Mouse (Mus musculus) ovary, adult 18-20 months (tissue): Measurements from ENCODE around the gene Sema4a.

Source experiments
- DNase-seq: peaks from one replicate; pipeline ENCODE4 v3.0.0; 2022; ENCODE audit warnings: low spot score, mixed read lengths

Gene Sema4a

DNA sequence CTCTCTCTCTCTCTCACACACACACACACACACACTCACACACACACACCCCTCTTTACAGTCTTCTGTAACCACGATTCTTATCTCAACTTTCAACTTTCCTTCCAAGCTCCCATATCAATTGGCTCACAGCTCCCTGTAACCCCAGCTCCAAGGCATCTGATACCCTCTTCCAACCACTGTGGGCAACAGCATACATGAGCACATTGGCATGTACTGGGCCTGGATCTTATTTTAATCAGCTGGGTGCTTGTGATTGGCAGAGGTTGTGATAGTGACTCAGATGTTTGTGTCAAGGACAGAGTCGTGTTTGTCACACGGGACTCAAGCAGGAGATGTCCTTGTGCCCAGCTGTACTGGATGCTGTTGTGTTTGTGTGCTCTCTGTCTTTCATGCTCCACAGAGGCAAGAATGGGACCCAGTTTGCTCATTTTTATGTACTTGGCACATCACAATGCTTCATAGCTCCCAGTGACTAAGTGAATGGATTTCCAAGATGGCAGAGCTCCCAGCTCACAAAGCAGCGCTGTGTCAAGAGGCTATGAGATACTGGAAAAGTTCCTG is 33.6 kb downstream of the Sema4a start:
- no peak for DNase-seq

DNA sequence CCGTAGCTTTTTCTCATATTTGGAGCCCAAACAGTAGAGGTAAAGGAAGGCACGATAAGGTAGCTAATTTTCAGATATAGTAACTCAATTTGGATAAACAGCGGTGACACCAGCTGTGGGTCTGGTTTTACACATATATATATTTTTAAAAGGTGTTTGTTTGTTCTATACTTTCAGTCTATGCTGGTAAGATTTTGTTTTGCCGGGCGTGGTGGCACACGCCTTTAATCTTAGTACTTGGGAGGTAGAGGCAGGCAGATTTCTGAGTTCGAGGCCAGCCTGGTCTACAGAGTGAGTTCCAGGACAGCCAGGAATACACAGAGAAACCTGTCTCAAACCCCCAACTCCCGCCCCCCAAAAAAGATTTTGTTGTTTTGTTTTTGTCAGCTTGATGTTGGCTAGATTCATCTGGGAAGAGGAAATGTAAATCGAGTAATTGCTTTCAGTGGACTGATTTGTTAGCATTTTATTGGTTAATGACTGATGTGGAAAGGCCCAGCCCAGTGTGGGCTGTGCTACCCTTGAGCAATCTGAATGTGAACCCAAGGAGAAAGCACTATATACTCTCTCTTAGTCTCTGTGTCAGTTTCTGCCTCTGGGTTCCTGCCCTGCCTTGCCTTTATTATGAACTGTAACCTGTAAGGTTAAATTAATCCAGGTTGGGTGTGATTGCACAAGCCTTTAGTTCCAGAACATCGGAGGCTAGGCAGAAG is 35.1 kb downstream of the Sema4a start:
- no peak for DNase-seq

DNA sequence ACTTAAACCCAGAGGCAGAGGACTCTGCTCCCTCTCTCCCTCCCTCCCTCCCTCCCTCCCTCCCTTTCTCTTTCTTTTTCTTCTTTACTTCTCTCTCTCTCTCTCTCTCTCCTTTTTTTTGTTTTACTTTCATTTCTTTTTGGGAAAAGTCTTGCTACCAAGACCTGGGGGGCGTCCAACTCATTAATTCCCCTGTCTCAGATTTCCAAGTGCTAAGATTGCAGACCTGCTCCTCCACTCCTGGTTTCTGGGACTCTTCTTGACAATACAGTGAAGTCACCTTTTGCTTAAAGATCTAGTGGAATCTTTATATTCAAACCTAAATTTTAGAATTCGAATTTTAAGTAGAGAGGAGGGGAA is 35.7 kb downstream of the Sema4a start:
- DNase-seq, result no peak

DNA sequence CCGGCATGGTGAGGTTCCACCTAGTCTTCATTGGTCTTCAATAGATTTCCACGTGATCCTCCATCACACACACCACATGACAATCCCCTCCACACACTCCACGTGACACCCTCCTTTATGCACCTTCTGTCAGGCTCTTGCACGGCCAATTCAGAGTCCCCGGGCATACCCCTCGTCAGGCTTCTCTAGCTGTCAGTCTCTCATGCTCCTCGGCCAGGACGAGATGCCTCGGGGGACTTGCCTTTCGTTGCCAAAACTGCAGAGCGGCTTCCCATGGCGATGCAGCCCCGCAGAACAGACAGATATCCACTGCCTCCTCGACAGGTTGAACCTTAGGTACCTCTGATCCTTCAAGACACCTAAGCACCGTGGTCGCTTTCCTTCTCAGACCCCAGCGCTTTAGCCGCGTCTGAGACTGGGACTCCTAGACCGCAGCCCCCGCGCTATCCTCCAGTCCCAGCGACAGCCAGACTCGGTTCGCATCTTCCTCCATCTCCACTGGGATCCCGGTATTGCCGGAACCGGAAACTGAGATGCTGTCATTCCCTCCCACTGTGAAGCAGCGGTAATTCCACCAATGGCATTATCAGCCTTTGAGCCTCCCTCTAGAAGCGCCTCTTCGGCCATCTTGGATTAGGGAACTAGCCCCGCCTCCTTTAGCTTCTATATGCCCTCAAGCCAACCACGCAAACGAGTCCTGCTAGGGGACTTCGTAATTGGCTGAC is 36.2 kb downstream of the Sema4a start, which contains the start of gene Slc25a44:
Slc25a44 (minus strand) TSS at position 535 of the 725 bp plus-strand sequence.
- DNase-seq, result peak; percentile 92

DNA sequence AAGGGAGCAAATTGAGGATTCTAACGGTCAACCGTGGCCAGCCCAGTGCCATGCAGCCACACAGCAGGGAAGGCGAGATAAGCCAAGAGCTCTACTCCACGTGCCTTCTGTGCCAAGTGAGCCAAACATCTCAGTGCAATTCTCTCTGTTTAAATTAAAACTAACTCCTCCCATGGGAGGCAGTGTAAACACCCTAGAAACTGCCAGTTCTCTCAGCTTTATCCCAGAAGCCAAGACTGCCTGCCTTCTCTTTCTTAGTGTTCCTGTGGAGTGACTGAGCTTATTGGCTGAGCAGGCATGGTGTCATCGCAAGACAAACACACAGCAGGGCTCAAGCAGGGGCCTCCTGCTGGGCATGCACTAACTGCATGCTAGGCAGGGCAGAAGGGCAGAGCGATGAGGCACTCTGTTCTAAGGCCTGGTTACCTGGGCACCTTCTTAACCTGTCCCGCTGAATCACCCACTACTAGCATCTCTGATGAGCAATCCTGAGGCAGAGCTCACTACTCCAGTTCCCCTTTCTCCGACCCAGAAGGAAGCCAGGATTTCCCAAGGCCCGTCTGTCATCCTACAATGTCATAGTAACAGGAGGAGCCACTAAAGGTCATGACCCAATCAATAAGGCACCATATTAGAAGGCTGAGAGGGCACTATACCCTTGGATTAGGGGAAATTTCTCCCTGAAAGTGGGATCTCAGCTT is 38.8 kb downstream of the Sema4a start:
- DNase-seq, result no peak

- no peak for DNase-seq
Observed at GRCm38 (mm10) chr3:88420771-88421170, 40.2 kb downstream of the Sema4a start.

DNA sequence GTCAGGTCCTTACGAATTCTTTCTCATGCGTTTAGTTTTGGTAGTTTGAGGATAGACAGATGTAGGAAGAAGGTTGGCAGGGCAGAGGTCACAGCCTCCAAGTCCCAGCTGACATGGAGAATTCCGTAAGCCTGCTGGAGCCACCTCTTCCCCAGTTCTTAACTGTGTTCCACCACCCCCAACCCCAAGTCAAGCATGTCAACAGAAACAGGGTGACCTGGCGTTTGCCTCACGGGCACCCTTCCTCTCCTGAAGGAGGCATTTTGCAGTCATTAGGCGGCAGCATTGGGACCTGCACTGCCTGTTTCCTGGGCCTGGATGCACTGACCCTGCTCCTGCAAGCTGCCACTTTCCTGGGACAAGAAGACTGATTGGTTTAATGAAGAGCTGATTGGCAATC is 43.0 kb downstream of the Sema4a start:
- no peak for DNase-seq

DNA sequence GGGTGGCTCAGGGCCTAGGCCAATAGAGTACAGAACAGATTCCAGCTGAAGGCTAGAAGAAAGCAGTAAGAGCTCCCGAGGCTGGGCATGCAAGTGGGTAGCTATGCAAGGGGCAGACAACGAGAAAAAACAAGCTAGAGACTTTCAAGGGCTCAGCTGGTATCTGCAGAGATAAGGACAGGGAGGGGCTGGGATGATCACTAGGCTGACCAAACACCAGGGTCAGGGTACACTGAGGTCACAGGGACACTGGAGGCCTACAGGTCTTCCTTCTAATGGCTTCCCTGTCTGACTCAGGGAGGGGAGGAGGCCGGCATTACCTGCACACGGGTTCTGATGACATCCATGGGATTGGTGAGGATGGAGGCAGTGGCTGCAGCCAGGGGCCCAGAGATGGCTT is 45.3 kb downstream of the Sema4a start:
- DNase-seq, result peak; percentile 67

GRCm38 (mm10) chr3:88412636-88413035 is 48.3 kb downstream of the Sema4a start:
- no peak for DNase-seq

DNA sequence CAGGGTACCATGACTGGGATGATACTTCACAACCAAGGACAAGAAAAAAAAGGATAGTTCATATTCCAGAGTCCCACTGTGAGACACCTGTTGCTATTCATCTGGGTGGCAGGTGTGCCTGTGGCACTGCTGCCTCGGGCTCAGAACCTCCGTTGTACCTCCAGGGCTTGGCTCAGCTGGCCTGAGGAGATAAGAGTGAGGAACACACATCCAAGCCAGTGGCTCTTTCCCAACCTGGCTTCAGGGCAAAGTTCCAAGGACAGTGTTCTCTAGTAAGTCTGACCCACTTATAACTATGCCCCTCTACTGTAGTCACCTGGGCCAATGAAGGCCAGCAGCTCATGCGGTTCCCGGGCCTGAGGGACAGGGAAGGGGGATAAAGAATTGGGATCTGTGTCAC is 49.3 kb downstream of the Sema4a start:
- no peak for DNase-seq

DNA sequence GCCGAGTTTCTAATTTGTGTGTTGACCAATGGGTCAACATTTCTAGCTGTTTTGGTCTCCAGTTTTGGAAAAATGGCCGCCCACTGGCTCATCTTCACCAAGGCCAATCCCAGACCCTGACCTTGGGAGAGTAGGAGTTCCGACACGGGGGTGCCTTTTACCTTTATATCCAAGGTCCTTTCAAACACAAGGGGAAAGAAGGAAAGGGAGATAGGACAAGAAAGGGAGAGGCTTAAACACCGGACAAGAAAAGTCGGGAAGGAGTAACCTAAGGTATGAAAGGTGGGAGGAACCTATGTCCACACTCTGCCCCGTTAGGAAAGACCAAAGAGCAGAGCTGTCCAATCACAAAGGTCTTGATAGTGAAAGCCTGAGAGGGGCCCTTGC is 50.3 kb downstream of the Sema4a start:
- DNase-seq, result no peak

- DNase-seq, result peak; percentile 90
Observed at GRCm38 (mm10) chr3:88409741-88410644, 51.0 kb downstream of the Sema4a start, which contains the start of gene Pmf1. TSS of gene Pmf1 (minus strand) at chr3:88410331.

- DNase-seq, result no peak
Observed at GRCm38 (mm10) chr3:88408953-88409352, 52.0 kb downstream of the Sema4a start.

GRCm38 (mm10) chr3:88407529-88407928 is 53.5 kb downstream of the Sema4a start:
- no peak for DNase-seq

GRCm38 (mm10) chr3:88407090-88407489 is 53.9 kb downstream of the Sema4a start:
- DNase-seq, result peak; percentile 47

DNA sequence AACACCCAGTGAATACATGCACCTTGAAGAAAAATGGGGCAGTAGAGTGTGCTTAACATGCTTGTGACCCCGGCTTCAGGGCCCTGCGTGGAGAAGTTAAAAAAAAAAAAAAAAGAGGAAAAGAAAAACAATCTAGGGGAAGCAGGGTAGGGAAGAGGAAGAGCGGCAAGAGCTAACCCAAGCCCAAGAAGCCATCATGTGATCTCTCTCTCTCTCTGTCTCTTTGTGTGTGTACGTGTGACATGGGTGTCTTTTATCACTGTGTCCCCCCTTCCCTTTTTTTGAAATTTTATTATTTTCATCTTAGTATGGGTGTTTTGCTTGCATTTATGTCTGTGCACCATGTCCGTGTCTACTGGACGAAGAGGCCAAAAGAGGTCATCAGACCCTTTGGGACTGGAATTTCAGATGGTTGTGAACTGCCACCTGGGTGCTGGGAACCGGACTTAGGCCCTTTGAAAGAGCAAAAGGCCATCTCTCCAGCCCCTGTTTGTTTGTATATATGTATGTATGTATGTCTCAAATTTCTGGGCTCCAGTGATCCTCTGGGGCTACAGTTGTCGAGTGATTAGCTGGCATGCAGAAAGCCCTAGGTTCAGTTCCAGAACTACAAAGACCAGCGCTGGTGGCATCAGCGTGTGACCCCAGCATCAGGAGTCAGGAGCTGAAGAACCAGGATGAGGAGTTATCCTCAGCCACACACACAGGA is 57.3 kb downstream of the Sema4a start:
- DNase-seq, result no peak

GRCm38 (mm10) chr3:88398666-88399065 is 62.3 kb downstream of the Sema4a start:
- DNase-seq, result no peak

DNA sequence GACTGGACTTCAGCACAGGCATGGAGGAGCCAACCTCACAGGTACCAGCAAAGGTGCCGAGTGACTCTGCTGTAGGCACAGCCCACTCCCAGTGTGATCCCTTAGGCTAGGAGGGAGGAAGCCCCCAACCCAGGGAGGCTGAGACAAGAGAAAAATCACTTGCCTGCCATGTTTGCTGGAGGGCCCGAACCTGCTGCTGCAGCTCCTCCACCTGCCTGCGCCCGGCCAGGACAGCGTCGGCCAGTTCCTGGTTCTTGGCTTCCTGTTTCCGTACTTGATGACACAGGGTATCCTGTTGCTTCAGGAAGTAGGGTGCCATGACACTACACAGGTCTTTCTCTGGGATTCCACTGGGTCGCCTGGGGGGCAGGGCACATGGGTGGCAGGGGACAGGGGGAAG is 65.2 kb downstream of the Sema4a start:
- DNase-seq, result no peak

DNA sequence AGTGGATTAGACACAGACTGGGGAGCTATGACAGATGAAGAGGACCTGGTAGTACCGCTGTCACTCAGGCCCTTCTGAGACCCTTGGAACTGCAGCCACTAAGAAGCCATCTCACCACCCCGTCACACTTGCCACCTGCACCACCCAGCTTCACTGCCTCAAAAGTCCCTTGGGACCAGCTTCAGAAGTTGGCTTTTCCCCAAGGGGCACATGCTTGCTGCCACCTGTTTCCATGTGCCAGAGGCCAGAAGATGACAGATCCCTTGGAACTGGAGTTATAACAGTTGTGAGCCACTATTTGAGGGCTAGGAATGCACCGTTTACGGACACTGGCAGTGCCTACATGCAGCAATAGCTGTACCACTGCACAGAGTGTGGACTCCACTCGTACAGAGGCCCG is 65.7 kb downstream of the Sema4a start:
- no peak for DNase-seq

- no peak for DNase-seq
Observed at GRCm38 (mm10) chr3:88393776-88394375, 67.1 kb downstream of the Sema4a start.
